Mouse (Mus musculus) myocyte (in vitro differentiated cells): ENCODE measurements around the gene Tenm2.

Experiments
- CEBPB ChIP-seq: IDR thresholded peaks from 2 replicates; pipeline ENCODE4 v1.6.1; 2011; ENCODE audit warnings: mild to moderate bottlenecking, moderate library complexity; ENCODE audit not compliant: poor library complexity, insufficient read depth, severe bottlenecking
- E2F4 ChIP-seq: IDR thresholded peaks from one replicate; pipeline ENCODE4 v1.6.1; 2011; ENCODE audit warnings: mild to moderate bottlenecking, control low read depth, moderate library complexity; ENCODE audit not compliant: insufficient read depth
- MYOD1 ChIP-seq, 3 experiments: IDR thresholded peaks; one replicate each; pipeline ENCODE4 v1.6.1; 2011; ENCODE audit warnings: control low read depth in 2 of 3, low read depth in 2 of 3, mild to moderate bottlenecking in 2 of 3, moderate library complexity in 1 of 3; ENCODE audit not compliant: insufficient read length in 2 of 3, control insufficient read depth in 1 of 3
- POLR2A ChIP-seq: IDR thresholded peaks from one replicate; pipeline ENCODE4 v1.6.1; 2011; ENCODE audit warnings: low read depth, mild to moderate bottlenecking, control low read depth, moderate library complexity; ENCODE audit not compliant: insufficient read length
- POLR2AphosphoS2 ChIP-seq: IDR thresholded peaks from one replicate; pipeline ENCODE4 v1.6.1; 2011; ENCODE audit warnings: low read depth, control low read depth; ENCODE audit not compliant: insufficient read length
- SRF ChIP-seq: IDR thresholded peaks from one replicate; pipeline ENCODE4 v1.6.1; 2011; ENCODE audit warnings: low read depth; ENCODE audit not compliant: control insufficient read depth, insufficient read length
- TCF12 ChIP-seq: IDR thresholded peaks from one replicate; pipeline ENCODE4 v1.6.1; 2011; ENCODE audit warnings: mild to moderate bottlenecking, control low read depth; ENCODE audit not compliant: poor library complexity, insufficient read depth, severe bottlenecking
- USF1 ChIP-seq: IDR thresholded peaks from one replicate; pipeline ENCODE4 v1.6.1; 2011; ENCODE audit warnings: low read depth, mild to moderate bottlenecking, control low read depth, moderate library complexity

DNA sequence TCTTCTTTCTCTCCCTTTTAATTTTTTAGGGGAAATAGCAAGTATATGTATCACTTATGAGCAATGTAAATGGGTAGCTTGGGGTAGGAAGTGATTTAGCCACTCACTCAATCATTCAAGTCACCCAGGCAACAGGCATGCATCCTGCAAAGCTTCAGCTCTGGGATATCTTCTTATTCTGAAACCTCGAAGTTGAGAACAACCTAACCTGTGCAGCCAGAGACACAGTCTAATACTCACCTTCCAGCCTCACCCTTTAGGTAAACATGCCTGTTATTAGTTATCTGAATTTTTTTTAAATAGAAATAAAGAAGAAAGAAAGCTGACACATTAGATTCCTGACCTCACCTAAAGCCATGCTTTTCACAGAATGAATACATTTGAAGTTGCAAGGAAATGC is 8.4 kb downstream of the Tenm2 start:
- TF ChIP-seq CEBPB (no peak), POLR2A (no peak), POLR2AphosphoS2 (no peak), MYOD1 (IDR thresholded peaks at IDR 0.05; ENCODE audit: control insufficient read depth in 1 of 3, insufficient read length in 2 of 3, low read depth in 2 of 3) (no peak), USF1 (no peak), SRF (no peak), E2F4 (no peak), TCF12 (no peak)
